Mouse (Mus musculus) layer of hippocampus, adult 8-10 months (tissue): ENCODE measurements at regions not wholly inside any gene's neighbourhood (a gene's known extent, or its start where the extent isn't known, plus 50 kb on each side); places are given as distances from the start of the nearest gene placed in this dataset.
A peak's percentile ranks its signal among the peaks of the same experiment; 100 is the strongest.

Experiments used
- DNase-seq, 2 experiments: peaks; one replicate each; pipeline ENCODE4 v3.0.0; 2022; ENCODE audit warnings: low spot score in 2 of 2

- peak in 1 of 2 experiments; percentile 11 for DNase-seq
These were observed 261.9 kb downstream of the Bcor start for GRCm38 (mm10) chrX:11898280-11898679.

- no peak for DNase-seq
These were observed 261.1 kb downstream of the Bcor start for GRCm38 (mm10) chrX:11899051-11899450.

DNA sequence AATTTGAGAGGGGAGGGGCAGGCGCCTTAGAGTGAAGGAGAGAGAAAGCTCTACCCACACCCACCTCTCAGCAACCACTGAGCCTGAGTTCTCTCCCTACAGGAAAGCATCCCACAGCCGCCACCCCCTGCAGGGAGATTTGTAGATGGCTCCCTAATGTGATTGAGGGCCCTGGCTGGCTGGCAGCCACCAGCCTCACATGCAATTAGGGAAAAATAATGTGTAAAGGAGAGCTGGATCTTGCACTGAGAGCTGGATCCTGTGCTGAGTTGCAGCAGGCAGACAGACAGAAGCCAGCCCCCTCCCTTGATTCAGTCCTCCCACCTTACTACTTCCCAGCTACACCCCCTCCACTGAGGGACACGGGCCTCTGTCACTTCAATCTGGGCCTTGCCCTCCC is 260.2 kb downstream of the Bcor start:
- no peak for DNase-seq

- DNase-seq, result no peak
These were observed 258.4 kb downstream of the Bcor start for GRCm38 (mm10) chrX:11901791-11902190.

GRCm38 (mm10) chrX:11903116-11903700 is 256.9 kb downstream of the Bcor start:
- DNase-seq, result no peak

- DNase-seq, result no peak
These were observed 254.9 kb downstream of the Bcor start for GRCm38 (mm10) chrX:11905231-11905630.

- DNase-seq, result no peak
These were observed 253.0 kb downstream of the Bcor start for GRCm38 (mm10) chrX:11907167-11907566.

DNA sequence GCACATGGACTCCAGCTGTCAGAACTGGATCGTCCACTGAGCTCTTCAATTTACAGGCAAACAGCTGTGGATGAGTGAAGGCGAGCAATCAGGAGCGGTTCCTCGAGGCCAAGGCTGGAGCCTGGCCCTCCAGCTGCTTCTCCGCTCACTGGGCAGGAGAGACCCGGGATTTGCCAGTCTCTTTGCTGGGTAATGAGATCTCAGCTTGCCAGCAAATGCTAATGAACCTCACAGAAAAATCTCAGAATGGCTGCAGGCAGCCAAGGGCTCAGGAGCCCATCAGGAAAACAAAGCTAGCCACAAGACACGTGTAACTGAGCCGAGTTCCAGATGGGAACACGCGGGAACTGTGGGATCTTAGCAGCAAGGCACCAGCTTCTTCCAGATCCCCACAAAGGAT is 244.2 kb downstream of the Bcor start:
- peak; percentile 6 to 12 for DNase-seq

DNA sequence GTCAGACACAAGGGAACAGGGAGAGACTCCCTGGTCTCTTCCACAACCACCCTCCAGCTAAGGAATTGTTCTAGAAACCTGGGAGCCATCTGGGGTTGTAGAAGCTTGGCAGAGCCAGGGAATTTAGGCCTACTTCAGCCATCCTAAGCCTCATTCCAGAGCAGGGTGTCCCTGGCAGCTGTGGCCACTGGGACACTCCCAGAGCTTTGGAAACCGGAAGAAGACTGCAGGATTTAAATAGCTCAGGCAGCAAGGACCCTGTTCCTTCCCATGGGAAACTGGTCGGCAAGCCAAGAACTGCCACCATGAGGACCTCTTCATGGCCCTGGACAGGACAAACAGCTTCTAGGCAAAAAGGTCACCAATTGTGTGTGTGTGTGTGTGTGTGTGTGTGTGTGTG is 239.9 kb downstream of the Bcor start:
- DNase-seq, result no peak

GRCm38 (mm10) chrX:11924639-11925302 is 235.4 kb downstream of the Bcor start:
- DNase-seq, result no peak

GRCm38 (mm10) chrX:11926868-11927535 is 233.2 kb downstream of the Bcor start:
- DNase-seq, result no peak

- no peak for DNase-seq
These were observed 230.7 kb downstream of the Bcor start for GRCm38 (mm10) chrX:11929448-11929847.

- no peak for DNase-seq
These were observed 228.7 kb downstream of the Bcor start for GRCm38 (mm10) chrX:11931432-11931831.

DNA sequence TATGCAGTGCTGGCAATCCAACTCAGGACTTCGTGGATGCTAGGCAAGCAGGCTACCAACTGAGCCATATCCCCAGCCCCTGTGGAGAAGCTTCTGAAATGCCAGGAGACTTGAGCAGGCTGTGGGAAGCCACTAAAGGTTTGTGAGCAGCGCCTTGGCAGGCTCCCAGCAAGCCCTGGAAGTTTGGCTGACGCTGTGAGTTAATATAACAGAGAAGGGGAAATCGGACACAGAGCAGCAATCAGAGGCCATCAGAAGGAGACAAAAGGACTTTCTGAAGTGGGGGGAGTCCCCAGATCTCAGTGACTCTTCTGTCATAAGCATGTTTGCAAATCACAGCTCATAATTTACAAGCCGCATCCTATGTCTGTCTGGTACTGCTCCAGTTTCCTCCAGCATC is 224.8 kb downstream of the Bcor start:
- peak in 1 of 2 experiments; percentile 9 for DNase-seq

- no peak for DNase-seq
These were observed 219.9 kb downstream of the Bcor start for GRCm38 (mm10) chrX:11940246-11940645.

DNA sequence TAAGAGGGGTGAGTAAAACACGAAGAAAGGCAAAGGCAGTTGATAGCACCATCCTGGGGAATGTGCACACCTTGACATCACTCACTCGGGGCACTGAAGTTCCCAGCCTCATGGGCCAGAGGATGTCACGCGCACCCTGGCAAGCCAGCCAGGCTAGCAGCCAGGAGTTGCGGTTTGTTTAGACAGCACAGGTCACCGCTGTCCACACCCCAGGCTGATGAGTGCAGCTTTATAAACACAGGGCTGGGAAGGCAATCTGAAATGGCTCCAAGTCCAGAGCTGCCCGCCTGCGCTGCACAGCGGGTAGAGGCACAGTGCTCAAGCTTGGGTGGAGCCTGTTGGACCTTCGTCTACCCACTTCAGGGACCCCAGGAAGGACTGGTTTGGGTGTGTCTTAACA is 216.8 kb downstream of the Bcor start:
- DNase-seq, result no peak

- DNase-seq, result no peak
These were observed 215.6 kb downstream of the Bcor start for GRCm38 (mm10) chrX:11944574-11944973.

GRCm38 (mm10) chrX:11945280-11945679 is 214.9 kb downstream of the Bcor start:
- DNase-seq, result no peak

DNA sequence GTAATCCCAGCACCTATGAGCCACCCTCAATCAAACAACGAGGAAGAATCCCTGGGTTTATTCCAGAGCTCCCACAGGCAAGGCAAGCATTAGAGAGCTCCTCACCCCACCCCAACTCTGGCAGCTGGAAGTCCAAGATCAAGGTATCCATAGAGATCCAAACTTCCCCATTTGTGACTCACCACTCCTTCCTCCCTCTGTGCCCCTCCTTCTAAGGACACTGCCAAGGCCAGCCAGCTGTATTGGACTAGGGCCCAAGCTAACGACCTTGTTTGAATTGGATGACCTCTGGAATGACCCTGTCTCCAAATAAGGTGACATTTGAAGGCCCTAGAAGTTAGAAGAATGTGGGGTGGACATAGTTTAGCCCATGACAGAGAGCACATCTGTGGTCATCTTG is 208.0 kb downstream of the Bcor start:
- no peak for DNase-seq

- DNase-seq, result no peak
These were observed 204.0 kb downstream of the Bcor start for GRCm38 (mm10) chrX:11956194-11956593.

GRCm38 (mm10) chrX:11957011-11957410 is 203.1 kb downstream of the Bcor start:
- DNase-seq, result no peak

DNA sequence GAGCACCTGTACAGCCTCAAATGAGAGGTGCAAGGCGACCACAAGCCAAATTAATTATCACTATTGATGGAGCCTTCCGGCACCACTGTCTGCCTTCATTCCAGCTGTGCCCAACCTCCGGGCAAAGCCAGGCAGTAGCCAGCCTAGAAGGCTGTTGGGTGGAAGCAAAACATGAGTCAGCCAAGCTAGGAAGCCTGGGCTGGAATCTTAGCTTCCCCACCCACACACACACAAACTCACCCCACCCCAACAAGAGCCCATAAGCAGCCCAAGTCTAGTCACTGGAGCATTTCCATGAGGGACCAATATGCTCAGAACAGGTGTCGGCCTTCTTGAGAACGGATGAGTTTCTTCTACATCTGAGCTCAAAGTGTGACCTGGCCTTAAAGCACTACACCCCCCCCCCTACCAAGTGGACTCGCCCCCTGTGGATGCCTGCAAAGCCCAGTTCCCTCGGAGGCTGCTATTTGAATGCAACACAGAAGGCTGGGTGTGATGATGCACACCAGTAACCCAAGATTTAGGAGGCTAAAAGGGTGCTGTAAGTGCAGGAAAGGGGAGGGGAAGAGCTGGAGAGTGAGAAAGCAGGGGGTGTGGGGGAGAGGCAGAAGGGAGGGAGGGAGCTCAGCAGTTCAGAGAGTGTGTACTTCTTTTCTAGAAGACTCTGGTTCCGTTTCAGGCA is 200.1 kb downstream of the Bcor start:
- no peak for DNase-seq
